Mouse (Mus musculus) spleen, adult 2 months (tissue): Measurements from ENCODE around the gene Chmp6.

Source experiments
- CTCF ChIP-seq: fragments of 200-500 bp; IDR thresholded peaks from 2 replicates; pipeline ENCODE4 v1.5.1; 2011; ENCODE audit warnings: mild to moderate bottlenecking, inconsistent platforms; ENCODE audit not compliant: insufficient read depth, insufficient read length, insufficient replicate concordance; ENCODE audit errors: extremely low read depth
- POLR2A ChIP-seq: fragments of 200-500 bp; IDR thresholded peaks from 2 replicates; pipeline ENCODE4 v1.6.1; 2011; ENCODE audit warnings: low read depth, low read length, inconsistent platforms

DNA sequence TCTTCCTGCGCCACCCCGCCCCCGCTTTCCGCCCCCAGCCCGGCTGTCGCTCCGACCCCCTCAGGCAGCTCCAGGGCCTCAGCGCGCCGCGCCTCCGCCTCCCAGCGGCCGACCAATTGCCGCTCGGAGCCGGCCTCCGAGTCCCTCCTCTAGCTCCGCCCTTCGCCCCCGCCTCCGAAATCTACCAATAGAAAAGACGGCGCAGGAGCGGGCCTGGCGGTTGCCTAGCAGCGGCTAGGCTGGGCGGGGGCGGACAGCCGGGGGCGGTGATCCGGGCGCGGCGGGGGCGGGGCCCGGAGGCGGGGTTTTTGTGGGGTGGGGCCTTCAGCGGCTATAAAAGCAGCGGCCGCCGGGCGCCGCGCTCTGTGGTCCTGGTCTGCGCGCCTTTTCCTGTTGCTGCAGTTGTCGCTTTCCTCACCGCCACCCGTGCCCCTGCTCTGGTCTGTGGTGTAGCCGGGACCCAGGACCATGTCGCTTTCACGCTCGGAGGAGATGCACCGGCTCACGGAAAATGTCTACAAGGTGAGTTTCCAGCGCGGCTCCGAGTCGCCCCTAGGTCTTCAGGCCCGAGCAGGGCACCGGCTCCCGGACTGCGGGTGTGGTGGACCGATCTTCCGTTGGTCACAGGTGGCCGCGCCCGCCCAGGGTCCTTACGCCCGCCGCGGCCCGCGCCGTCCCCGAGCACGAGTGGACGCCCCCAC, 29.6 kb downstream of the Chmp6 start, which contains the start of gene Baiap2:
- TF ChIP-seq CTCF (no peak), POLR2A (peak; percentile 98)
